Mouse (Mus musculus) frontal cortex, postnatal 10 days (tissue): ENCODE measurements at regions not wholly inside any gene's neighbourhood (a gene's known extent, or its start where the extent isn't known, plus 50 kb on each side); places are given as distances from the start of the nearest gene placed in this dataset.

Source experiments
- DNase-seq, 2 experiments: peaks; one replicate each; pipeline ENCODE4 v3.0.0; 2022; ENCODE audit warnings: low spot score in 2 of 2, mixed read lengths in 1 of 2

GRCm38 (mm10) chr2:33983112-33983748 is 95.5 kb upstream of the Mvb12b start:
- no peak for DNase-seq

GRCm38 (mm10) chr2:33981936-33982335 is 94.2 kb upstream of the Mvb12b start:
- no peak for DNase-seq

GRCm38 (mm10) chr2:33981321-33981720 is 93.6 kb upstream of the Mvb12b start:
- DNase-seq: no peak

- no peak for DNase-seq
Measured at GRCm38 (mm10) chr2:33980884-33981283, 93.1 kb upstream of the Mvb12b start.

- DNase-seq: no peak
Measured at GRCm38 (mm10) chr2:33979276-33979675, 91.5 kb upstream of the Mvb12b start.

- DNase-seq: no peak
Measured at GRCm38 (mm10) chr2:33978550-33978949, 90.8 kb upstream of the Mvb12b start.

DNA sequence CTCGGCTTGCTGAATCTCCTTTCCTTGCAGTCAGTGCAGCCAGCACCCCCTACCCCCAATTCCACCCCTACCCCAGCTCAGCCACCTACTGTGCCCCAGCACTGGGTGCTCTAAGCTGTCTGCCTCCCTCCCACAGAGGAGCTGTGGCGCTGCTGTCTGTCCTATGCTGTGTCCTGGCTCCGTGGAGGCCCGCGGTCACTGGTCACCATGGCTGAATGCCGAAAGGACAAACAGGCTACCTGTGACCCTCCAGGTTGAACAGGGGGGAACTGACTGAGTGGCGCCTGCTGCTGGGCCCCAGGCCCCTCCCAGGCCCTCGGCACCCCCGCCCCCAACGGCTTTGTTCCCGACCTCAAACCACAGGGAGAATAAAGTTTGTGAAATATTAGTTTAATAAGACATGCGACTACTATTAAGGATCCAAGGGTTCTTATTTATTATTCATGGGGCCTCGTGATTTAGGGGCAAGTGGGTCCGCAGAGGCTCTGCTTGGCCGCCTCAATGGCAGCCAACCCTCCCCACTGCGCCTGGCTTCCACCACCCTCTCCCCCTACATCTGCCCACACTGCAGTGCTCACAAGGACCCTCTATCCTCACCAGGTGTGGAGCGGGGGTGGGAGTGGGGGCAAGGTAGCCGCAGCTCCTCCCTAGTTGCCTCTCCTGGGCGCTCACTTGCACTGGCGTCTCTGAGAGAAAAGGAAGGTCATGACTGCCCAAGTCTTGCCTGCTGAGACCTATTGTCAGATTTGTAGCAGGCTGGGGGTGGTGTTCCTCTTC is 90.0 kb upstream of the Mvb12b start:
- peak in 1 of 2 experiments; percentile 5 for DNase-seq

- no peak for DNase-seq
Measured at GRCm38 (mm10) chr2:33977151-33977550, 89.4 kb upstream of the Mvb12b start.

DNA sequence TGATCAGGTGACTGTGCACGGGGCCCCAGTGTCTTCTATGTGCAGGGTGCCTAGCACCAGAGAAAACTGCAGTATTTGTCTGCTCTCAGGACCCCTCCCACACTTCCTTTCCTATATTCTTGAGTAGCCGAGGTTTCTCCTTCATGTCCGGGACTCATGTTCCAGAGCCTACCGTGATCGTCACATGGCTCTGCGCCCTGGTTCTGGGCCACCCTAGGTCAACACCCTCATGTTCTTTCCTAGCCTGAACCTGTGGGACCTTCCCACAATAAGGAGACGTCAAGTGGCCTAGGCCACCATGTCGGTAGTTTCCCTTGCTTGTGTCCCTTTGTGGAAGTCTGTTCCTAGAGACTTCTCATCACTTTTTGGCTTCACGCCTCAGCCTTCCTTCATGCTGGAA is 88.4 kb upstream of the Mvb12b start:
- no peak for DNase-seq

DNA sequence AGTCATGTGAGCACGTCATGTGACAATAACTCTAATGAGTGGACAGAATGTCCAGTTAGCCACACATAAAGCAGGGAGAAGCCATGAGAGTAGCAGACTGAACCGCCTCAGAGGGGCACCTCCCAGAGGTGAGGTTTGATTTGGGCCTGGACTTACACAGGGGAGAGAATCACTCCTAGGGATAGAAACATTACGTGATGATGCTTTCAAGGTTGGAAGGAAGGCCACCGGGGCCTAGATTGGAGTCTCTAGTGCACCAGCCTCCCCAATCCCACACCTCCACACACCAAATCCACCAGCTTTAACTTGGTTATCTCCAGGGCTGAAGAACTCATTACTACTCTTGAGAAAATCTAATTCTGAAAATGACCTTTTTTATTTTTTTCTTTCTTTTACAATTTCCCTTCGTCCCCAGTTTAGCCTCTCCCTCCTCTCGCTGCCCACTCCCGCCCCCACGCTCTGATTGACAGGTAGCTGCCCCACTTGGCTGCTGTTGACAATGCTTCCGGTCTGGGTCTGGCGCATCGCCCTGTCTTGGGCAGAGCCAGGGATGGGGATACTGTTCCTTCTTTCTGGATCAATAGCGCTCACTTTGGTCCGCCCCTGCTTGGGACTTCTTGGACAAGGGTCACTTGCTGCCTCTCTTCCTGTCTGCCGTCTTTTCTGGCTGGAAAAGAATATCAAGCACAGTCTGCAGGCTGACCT is 87.8 kb upstream of the Mvb12b start:
- peak in 1 of 2 experiments; percentile 39 for DNase-seq

DNA sequence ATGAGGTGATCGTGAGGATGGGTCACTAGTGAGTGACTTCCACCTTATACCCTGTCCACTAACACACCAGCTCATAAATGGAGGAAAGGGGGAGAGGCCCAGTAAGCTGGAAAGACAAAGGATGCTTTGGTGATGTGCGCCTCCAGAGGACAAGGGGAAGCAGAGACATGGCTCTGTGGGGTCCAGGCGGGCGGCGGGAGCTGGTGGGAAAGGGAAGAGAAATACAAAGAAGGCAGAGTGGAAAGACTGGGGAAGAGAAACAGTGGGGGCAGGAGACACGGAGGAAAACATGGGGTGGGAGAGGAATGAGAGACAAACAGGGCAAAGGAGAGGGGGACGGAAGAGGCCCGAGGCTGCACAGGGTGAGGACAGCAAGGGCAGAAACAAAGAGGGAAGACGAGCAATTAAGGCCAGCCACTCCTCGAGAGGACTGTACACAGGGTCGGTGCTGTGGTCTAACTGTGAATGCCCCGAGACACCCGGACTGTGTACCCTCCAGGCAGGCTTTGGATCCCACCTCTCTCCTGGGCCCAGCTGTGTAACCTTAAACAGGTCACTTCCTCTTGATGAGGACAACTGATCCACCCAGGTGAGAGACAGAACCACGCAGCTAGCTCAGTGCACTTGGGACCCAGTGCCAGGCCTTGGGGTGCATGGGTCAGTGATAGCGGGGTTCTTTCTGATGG is 87.1 kb upstream of the Mvb12b start:
- DNase-seq: peak in 1 of 2 experiments; percentile 6

DNA sequence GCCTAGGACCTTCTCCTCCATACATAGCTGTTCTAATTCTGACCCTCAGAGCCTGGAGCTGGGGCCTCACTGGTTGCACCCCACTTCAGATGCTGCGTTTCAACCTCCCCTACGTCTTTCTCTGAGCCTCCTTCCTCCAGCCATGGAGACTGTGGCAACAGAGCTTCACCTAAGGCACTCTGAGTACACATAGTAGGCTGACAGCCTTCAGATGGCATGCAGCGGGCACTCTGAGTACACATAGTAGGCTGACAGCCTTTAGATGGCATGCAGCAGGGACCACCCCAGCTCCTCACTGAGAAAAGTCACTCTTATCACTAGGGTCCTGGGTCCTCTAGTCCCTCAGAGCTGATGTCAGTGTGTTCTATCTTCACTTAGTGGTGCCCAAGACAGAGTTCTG is 86.3 kb upstream of the Mvb12b start:
- peak in 1 of 2 experiments; percentile 4 for DNase-seq

- peak; percentile 72 to 86 for DNase-seq
Measured at GRCm38 (mm10) chr2:33973213-33973834, 85.6 kb upstream of the Mvb12b start.

GRCm38 (mm10) chr2:33966984-33967421 is 79.3 kb upstream of the Mvb12b start:
- DNase-seq: peak; percentile 45 to 50

- DNase-seq: no peak
Measured at GRCm38 (mm10) chr2:33966389-33966983, 78.7 kb upstream of the Mvb12b start.

GRCm38 (mm10) chr2:33964096-33964495 is 76.3 kb upstream of the Mvb12b start:
- DNase-seq: no peak

GRCm38 (mm10) chr2:33962355-33963037 is 74.8 kb upstream of the Mvb12b start:
- DNase-seq: no peak

DNA sequence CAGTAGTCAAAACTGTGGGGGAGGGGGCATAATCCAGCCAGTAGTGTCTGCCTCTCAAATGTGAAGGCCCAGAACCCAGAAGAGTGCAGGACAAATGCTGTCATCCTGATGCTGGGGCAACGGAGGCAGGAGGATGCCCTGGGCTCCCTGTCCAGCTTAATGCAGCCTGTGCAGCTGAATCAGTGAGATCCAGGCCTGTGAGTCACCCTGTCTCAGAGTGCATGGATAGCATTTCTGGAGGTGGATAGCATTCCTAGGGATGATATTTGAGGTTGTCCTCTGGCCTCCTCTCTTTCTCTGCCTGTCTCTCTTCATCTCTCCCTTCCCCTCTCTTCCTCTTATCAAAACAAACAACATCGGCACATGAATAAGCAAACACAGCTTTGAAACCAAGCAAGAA is 73.8 kb upstream of the Mvb12b start:
- no peak for DNase-seq

DNA sequence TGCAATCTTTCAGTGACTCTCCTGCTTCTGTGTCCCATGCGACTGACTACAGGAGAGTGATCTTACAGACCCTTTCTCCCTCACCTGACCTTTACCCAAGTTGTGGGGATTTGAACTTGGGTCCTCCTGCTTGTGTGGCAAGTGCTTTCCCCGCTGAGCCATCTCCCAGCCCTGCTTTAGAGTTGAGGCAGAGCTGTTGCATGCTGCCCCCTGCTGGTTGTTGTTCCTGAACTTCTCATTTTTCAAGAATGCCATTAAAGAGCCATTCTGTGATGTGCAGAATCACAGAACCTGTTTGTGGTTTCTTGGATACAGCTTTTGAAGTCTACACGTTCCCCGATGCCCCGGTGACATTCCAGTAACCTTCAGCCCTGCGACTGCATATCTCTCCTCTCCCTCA is 70.0 kb upstream of the Mvb12b start:
- no peak for DNase-seq

- no peak for DNase-seq
Measured at GRCm38 (mm10) chr2:33944301-33944700, 56.6 kb upstream of the Mvb12b start.

- no peak for DNase-seq
Measured at GRCm38 (mm10) chr2:33942085-33942484, 54.3 kb upstream of the Mvb12b start.
